Mouse (Mus musculus) left cerebral cortex, adult 18-20 months (tissue): Measurements from ENCODE around the gene Islr2. TPM values are rescaled to one million over a fixed set of nuclear protein-coding genes. Genes with fewer than 3 reads are reported as not detected.
"Not testable (repeated sequence)": the region's sequence is repeated elsewhere in the genome, so short reads cannot be mapped to it uniquely, and the experiment has no call there.

Experiments
- DNase-seq, 2 experiments: peaks; one replicate each; pipeline ENCODE4 v3.0.0; 2021 to 2022; ENCODE audit warnings: low spot score in 2 of 2, mixed read lengths in 1 of 2
- long read RNA-seq, 2 experiments: library from polyadenylated mRNA; stranded (forward); transcript quantifications; one replicate each; pipeline ENCODE4 v2.0.0; 2021
- total RNA-seq, 2 experiments: library from RNA; stranded (reverse); gene quantifications; 2 replicates each; pipeline ENCODE4 v1.2.3; 2021

The Islr2 gene
- total RNA-seq = 10 to 100 TPM; 71.2 to 72.3 TPM
- long read RNA-seq, experiment 1, partial matches to known transcripts = 0 of 1 reads
- long read RNA-seq, experiment 1, other reads (novel, unspliced or antisense) = 1 of 1 reads
- long read RNA-seq, experiment 2, full-length matches to known transcripts = 1 of 2 reads
- long read RNA-seq, experiment 2, partial matches to known transcripts = 0 of 2 reads
- long read RNA-seq, experiment 2, other reads (novel, unspliced or antisense) = 1 of 2 reads

GRCm38 (mm10) chr9:58203516-58204447 lies at the start of gene Islr2, which contains the start of gene Islr:
Gene Islr2 (minus strand): TSS chr9:58204319.
Gene Islr (minus strand): TSS chr9:58204306.
- peak; percentile 38 to 44 for DNase-seq

- not testable (repeated sequence) for DNase-seq
Observed at GRCm38 (mm10) chr9:58253805-58254122, 49.6 kb upstream of the Islr2 start.

GRCm38 (mm10) chr9:58253033-58253804 lies 49.1 kb upstream of the Islr2 start, which contains the start of gene Stoml1:
Gene Stoml1 (plus strand): TSS chr9:58253164.
- DNase-seq = peak; percentile 93 to 94

GRCm38 (mm10) chr9:58250730-58251129 lies 46.6 kb upstream of the Islr2 start:
- DNase-seq = not testable (repeated sequence)

GRCm38 (mm10) chr9:58250322-58250721 lies 46.2 kb upstream of the Islr2 start:
- DNase-seq = no peak

GRCm38 (mm10) chr9:58249592-58250192 lies 45.6 kb upstream of the Islr2 start, which contains the start of gene Pml:
Gene Pml (minus strand): TSS chr9:58249786.
- peak; percentile 62 to 64 for DNase-seq

GRCm38 (mm10) chr9:58248746-58249413 lies 44.8 kb upstream of the Islr2 start:
- no peak for DNase-seq

- DNase-seq = peak; percentile 75 to 81
Observed at GRCm38 (mm10) chr9:58247064-58247759, 43.1 kb upstream of the Islr2 start.

GRCm38 (mm10) chr9:58246083-58246591 lies 42.0 kb upstream of the Islr2 start:
- DNase-seq = no peak

- DNase-seq = no peak
Observed at GRCm38 (mm10) chr9:58243696-58244095, 39.6 kb upstream of the Islr2 start.

GRCm38 (mm10) chr9:58242696-58243095 lies 38.6 kb upstream of the Islr2 start:
- no peak for DNase-seq

GRCm38 (mm10) chr9:58241780-58242485 lies 37.8 kb upstream of the Islr2 start:
- DNase-seq = no peak

GRCm38 (mm10) chr9:58234502-58235015 lies 30.4 kb upstream of the Islr2 start:
- no peak for DNase-seq

- no peak for DNase-seq
Observed at GRCm38 (mm10) chr9:58232374-58232773, 28.3 kb upstream of the Islr2 start.

- no peak for DNase-seq
Observed at GRCm38 (mm10) chr9:58231746-58232145, 27.6 kb upstream of the Islr2 start.

GRCm38 (mm10) chr9:58228777-58229466 lies 24.8 kb upstream of the Islr2 start:
- DNase-seq = no peak

- peak; percentile 53 to 68 for DNase-seq
Observed at GRCm38 (mm10) chr9:58225915-58226913, 22.1 kb upstream of the Islr2 start.
